Mouse (Mus musculus) cerebellum, postnatal 36 days (tissue): ENCODE data around the gene Daxx.
"Not testable (repeated sequence)": the region's sequence is repeated elsewhere in the genome, so short reads cannot be mapped to it uniquely, and the experiment has no call there.

ENCODE experiments used
- DNase-seq, 2 experiments: peaks; one replicate each; pipeline ENCODE4 v3.0.0; 2021 to 2022; ENCODE audit warnings: mixed read lengths in 2 of 2

Daxx gene

DNA sequence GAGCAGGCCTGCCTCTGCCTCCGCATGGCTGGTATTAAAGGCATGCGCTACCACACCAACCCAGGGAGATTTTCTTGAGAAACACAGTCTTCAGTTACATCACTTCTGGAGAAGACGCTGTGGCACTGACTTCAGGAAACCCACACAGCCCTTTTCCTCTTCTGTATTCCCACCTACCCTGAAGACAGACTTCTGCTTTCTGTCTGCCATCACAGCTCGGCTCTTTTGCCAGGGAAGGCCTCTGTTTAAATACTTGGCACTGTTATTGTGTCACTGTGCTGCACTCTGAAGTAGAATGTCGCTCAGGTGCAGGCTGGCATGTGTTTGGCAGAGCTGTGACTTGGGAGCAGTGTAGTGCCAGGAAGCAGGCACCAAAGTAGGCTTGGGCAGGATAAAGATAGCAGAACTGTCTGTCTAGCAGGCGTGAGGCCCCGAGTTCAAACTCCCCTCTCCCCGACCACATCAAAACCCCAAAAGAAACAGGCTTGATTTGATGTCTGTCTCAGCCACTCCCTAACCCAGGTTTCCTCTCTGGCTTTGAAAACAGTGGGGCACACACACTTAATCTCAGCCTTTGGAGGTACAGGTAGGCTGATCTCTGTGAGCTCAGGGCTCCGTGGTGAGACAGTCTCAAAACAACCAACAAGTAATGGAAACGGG lies 38.3 kb downstream of the Daxx start:
- no peak for DNase-seq

DNA sequence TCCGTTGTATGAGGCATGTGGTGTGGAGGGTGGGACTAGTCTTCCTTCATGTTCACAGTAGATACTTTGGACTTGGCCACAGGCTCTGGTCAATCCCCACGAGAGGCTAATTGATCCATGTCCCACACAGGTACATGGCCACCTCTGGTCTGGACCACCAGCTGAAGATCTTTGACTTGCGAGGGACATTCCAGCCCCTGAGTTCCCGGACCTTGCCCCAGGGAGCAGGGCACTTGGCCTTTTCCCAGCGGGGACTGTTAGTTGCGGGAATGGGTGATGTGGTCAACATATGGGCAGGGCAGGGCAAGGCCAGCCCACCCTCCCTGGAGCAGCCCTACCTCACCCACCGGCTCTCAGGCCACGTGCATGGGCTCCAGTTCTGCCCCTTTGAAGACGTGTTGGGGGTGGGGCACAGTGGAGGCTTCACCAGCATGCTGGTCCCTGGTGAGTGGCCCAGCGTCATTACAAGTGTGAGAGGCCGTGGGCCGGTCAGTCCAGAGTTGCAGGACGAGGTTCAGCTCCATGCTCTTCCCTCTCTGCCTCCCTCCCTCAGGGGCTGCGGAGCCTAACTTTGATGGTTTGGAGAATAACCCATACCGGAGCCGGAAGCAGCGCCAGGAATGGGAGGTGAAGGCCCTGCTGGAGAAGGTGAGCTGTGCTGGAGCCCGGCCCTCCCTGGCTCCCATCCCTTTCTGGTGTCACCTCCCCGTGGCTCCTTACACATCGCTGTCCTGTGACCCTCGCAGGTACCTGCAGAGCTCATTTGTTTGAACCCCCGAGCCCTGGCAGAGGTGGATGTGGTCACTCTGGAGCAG lies 39.1 kb downstream of the Daxx start:
- no peak for DNase-seq

DNA sequence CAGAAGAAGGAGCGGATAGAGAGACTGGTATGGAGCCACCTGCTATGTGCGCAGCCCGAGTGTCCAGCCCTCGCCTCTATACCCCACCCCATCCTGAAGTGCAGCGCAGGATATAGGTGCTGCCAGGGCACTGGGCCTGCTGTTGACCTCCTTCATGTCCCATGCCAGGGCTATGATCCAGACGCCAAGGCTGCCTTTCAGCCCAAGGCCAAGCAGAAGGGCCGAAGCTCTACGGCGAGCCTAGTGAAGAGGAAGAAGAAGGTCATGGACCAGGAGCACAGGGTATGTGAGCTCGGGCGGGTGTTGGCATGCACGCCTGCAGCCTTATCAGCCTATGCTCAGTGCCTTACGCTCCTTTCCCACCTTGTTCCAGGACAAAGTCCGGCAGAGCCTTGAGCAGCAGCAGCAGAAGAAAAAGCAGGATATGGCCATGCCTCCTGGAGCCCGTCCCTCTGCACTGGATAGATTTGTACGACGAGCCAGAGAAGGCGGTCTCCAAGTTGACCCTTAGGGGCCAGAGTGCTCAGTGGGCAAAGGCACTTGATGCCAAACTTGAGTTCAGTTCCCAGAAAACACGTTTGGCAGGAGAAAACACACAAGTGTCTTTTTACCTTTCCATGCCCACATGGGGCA lies 39.8 kb downstream of the Daxx start:
- no peak for DNase-seq

DNA sequence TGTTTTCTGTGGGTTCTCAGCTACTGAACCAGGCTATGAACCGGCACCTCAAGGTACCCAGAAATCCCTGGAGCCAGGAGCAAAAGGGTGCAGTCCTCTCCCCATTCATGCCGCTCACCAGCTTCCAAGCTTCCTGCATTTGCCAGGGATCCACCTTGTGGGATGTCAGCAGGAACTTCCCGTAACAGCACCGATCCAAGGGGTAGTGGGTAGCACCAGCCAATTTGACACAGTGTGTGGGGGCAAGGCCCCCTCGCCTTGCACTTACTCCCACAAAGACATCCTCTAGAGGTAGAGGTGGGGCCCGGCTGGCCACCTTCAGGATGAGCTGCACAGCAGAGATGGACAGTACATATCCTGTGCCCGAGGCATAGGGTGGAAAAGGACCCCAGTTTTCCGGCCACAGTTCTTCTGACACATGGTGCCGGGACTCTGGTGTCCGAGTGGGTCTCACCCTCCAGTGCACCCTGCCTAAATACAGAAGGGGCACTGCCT lies 41.0 kb downstream of the Daxx start:
- no peak for DNase-seq

DNA sequence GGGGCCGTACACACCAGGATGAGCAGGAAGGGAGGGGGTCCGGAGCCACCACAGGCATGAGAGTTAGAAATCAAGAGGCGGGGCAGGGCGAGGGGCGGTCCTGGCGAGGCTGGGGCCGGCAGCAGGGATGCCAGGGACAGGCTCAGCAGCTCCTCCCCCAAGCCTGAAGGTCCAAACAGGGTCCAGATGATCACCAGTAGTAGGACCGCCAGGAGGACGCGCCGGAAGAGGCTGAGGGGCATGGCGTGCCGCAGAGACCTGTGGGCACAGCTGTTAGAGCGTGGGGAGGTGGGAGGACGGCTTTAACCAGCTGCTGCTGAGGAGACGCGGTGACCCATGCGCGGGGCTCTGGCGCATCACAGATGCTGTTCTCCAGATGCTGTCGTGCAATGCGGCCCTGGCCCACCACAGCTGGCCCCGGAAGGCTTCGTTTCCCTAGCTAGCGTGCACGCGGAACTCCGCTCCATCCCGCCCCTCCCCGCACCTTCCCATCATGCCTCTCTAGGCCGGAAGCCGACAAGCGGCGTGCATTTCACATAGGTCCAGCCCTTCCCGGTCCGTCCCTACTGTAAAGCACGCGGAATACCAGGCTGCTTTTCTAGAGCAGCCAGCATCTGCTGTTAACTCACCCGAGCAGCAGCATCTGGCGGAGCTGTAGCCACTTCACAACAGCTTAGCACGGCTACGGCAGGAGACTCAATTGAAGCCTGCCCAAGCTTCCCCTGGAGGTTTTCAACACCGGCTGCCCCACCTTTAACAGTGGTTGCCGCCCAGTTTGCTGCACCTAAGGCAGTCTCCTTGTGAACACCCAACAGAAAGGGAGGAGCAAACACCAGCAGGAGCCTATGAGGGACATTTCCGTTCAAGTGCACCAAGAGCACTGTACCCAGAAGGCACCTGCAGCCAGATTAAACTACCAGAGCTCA lies 42.1 kb downstream of the Daxx start, which contains the start of gene B3galt4:
Gene B3galt4 (minus strand): TSS at position 468 of the 926 bp plus-strand sequence.
- DNase-seq, result peak; percentile 72 to 73

DNA sequence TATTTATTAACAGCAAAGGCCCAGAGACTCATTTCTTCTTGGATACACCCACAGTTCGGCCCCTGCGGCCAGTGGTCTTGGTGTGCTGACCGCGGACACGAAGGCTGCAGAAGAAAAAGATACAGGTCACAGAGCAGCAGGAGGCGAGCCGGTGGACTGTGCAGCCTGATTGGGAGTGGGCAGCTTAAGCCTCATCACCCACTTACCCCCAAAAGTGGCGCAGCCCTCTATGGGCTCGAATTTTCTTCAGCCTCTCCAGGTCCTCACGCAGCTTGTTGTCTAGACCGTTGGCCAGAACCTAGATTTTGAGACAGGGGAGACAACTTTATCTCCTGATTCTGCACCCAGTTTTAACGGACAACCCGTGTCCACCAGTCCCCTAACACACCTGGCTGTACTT lies 42.8 kb downstream of the Daxx start:
- not testable (repeated sequence) for DNase-seq

DNA sequence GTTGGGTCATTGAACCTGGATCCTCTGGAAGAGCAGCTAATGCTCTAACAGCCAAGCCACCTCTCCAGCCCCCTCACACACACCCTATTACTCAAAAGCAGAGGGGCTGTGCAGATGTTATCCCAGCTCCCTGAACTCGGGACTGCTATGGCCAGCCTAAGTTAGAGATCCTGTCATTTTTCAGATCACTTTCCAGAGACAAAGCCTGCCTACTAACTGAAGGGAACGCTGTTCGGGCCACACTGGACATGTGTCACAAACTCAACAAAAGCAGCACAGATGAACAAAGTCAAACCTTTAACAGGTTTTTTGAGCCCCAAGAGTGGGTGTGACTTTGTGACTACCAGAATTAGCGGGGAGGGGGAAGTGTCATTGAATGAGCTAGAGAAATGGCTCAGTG lies 43.7 kb downstream of the Daxx start:
- no peak for DNase-seq

DNA sequence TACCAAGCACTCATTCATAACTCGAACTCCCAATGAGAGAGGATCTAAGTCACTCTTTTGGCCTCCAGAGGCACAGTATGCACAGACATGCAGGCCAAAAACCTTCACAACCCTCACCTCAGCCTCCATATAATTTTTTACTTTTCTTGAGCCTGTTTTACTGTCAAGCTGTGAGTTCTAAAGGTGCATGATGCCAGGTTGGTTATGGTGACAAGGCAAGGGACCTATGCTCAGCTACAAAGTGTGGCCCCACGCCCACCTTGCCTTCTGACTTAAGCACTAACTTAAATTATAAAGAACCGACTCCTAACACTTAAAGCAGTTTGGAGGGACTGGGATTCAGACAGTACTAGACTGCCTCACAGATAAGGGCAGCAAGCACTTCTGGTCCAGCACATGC lies 44.1 kb downstream of the Daxx start:
- DNase-seq, result no peak

DNA sequence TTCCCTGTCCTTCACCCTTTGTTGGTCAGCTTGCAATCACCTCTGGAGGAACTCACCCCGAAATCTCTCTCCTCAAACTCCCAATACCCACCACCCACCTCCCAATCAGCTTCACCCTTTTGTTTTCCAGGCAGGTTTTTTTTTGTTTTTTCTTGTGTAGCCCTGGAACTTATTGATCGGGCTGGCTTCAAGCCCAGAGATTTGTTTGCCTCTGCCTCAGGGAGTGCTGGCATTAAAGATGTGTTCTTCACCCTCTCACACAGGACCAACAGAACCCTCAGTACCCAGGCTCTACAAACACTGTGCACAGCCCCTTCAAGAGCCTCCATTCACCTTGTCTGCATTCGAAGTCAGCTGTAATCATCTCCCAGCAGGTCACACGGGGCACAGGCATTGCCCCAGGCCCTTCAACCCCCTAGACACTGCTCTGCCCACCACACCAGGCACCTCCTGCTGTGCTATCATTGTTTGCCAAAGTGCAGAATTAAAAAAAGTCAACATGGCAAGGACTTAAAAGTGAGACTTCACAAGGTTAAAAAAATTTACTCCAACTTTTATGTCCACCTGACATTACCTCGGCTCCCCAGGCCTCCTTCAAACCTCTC lies 44.8 kb downstream of the Daxx start:
- no peak for DNase-seq

DNA sequence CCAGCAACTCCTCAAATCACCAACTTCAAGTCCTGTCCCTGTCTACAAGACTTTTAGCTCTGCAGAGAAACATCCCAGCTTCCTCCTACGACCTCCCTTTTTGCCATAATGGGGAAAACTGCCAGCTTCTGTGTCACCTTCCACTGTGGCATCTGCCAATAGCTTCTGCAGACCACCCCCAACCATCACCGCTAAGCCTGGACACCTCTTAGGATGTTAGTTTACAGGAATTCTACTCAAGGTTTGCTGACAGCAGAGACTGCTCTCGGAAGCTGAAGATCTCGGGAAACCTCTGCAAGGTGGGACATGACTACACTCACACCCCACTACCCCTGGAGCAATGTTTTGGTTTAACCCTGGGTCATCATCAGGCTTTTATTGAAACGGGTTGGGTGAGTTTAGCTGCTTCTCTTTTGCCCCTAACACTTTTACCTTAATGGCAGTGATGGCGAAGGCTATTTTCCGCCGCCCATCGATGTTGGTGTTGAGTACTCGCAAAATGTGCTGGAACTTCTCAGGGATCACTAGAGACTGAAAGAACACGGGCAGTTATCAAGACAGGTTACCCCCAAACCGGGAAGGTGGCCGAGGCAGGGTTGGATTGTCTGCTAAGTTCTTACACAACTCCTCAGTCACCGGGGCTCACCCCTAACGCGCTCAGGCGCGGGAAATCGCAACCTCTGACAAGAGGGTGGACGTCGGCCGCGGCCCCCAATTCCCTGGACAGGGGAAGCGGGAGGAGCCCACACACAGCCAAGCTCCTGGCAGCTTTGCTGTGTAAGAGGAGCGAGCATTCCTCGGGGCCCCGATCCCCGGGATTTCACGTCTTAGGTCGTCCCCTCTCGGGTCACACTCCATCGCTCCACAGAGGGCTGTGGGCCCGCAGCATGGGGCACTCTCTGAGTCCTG lies 45.7 kb downstream of the Daxx start:
- DNase-seq, result no peak

DNA sequence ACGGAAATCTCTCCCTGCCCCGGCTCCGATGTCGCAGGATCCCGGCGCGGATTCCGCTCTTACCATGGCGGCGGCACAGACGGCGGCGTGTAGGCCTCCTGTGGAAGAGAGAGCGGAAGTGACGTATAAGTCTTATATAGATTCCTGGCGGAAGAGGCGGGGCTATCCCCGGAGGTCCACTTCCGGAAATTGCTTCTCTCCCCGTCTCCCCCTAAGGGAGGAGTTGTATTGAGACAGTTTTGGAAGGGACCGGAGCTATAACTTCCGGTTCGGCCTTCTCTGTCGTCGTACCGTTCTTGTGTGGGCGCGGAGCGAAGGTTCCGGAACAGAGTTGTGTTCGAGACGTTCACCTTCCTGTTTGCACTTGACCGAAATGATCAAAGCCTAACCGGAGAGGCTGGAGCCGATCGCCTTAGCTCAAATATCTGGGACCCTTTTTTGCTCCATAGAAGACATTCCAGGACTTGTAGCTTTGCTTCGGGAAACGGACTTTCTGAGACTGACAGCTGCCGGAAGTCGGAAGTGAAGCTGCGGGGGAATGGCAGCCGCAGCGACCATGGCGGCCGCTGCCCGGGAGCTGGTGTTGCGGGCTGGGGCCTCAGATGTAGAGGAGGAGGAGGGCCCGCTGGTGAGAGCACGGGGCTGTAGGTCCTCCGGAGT lies 46.5 kb downstream of the Daxx start, which contains the start of the genes Vps52 and Rps18:
Gene Vps52 (plus strand): TSS at position 258 of the 660 bp plus-strand sequence.
Gene Rps18 (minus strand): TSS at position 447 of the 660 bp plus-strand sequence.
- peak; percentile 93 to 97 for DNase-seq

DNA sequence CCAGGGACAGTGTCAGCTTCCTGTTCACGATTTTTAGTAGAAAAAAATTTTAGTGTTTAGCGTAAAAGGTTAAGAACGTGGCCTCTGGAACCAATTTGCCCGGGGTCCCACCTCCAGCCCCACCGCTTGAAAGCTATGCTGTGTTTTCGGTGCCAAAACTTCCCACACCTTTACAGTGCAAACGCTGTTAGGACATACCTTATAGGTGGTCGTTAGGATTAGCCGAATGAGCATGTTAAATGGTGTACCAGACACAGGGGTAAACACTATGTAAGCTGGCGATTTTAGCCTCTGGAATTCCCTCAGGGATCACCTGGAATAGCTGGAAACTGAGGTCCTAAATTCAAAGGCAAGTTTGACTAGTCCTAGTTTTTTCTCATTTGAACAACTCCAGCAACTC lies 47.1 kb downstream of the Daxx start:
- no peak for DNase-seq

DNA sequence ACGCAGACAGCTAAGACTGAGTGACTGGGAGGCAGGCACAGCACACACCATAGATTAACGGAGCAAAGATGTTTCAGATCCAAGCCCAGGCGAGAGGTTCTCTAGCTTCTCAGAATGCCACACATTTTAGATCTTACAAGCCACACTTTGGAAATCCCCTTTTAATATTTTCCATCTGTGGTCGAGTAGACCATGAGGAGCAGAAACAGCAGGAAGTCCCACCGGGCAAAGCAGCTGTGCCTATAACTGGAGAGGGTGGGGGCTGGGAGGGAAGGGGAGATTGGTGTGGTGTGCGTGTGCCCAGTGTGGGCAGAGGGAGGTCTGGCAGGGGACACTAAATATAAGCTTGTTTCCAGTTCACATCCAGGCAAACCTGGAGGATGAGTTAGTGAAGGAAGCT lies 48.3 kb downstream of the Daxx start:
- no peak for DNase-seq

DNA sequence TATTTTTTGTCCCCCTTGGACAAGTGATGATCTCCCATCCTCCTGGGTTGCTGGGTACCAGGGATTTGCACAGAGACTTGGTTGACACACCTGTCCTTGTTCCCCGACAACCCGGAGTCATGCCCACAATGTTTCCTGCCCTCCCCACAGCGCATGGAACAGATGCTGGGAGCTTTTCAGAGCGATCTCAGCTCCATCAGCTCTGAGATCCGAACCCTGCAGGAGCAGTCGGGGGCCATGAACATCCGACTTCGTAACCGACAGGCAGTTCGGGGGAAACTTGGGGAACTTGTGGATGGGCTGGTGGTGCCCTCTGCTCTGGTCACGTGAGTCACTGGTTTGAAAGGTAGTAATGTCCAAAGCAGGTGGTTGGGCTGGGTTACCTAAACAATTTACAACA lies 49.2 kb downstream of the Daxx start:
- DNase-seq, result no peak

DNA sequence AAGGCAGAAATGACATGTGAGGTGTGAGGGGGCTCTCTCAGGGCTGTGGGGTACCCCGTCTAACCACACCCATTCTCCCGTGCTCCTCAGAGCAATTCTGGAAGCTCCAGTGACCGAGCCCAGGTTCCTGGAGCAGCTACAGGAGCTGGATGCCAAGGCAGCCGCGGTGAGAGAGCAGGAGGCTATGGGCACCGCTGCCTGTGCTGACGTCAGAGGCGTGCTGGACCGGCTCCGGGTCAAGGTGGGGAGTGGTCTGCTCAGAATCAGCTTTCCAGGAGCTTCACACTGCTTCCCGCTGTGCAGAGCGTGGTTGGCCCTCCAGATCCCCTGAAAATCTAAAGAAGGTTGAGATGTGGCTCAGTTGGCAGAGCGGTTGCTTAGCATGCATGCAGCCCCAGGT lies 49.9 kb downstream of the Daxx start:
- no peak for DNase-seq

DNA sequence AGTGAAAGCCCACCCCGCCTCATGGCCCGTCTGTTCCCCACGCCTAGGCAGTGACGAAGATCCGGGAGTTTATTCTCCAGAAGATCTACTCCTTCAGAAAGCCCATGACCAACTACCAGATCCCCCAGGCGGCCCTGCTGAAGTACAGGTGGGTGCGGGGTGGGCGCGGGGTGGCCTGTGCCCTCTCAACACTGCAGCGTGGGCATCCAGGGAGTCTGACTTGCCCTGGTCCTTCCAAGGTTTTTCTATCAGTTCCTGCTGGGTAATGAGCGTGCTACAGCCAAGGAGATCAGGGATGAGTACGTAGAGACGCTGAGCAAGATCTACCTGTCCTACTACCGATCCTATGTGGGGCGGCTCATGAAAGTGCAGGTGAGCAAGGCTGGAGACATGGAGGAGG lies 50.7 kb downstream of the Daxx start:
- no peak for DNase-seq

DNA sequence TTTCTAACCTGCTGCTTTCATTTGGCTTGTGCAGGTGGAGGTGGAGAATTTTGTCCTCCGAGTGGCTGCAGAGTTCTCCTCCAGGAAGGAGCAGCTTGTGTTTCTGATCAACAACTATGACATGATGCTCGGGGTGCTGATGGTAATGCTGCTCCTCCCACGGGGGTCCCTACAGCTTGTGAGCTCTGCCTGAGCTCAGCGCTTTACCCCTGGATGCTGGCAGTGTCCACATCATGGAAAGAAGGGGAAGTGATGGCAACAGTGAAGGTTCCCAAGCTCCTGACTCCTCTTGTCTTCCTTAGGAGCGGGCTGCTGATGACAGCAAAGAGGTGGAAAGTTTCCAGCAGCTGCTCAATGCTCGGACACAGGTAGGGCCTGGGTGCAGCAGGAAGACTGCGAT lies 53.7 kb downstream of the Daxx start:
- DNase-seq, result no peak
